Mouse (Mus musculus): ENCODE results near the gene Hivep3.

The Hivep3 gene

DNA sequence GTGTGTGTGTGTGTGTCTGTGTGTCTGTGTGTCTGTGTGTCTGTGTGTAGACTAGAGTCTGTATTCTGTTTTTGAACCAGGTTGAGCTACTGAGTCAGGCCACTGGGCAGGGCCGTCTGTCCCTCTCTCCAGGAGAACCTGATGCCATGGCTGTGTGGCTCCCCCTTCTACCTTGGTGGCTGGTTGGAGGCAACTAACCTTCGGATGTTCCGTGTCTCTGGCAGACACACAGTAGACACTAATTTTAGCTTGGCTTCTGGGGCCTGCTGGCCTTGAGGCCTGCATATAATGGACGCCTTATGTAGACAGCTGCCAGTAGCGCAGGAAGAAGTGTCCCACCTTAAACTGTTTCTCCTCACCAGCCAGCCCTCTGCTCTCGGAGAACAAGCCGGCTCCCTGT, 267.3 kb downstream of the Hivep3 start:
- intact Hi-C loops (cut with DNase I), result no loop called here

DNA sequence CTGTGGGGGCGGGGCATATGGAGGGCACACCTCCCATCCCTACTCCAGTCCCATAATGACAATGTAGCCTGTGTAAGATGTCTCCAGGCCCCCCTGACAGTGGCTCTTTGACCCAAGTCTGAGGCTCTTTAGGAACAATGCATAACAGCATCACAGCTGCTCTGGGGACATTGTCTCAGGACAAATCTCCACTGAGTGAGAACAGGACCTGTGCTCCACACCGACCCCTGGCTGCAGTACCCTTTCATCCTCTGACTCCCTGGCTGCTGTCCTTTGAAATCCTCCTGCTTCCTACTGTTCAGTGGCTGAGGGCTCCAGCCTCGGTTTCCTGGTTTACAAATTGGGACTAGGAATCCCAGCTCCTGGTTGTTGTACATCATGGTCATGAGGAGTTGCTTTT, 269.4 kb downstream of the Hivep3 start:
- intact Hi-C loops (cut with DNase I), result no loop called here

DNA sequence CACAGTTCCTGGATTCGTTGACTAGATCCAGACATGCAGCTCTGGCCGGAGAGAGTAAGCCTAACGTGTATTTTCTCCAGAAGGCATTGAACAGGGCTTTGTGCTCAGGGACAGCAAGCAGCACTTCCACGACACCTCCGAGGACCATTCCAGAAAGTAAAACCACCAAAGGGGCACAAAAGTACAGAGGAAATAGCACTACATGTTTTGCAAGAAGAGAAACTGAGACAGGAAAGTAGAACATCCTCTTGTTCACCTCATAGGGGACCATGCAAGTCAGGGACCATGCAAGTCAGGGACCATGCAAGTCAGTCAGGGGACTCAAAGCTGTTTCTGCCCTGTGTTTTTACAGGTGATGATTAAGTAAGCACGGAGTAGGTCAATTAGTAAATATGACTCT, 272.5 kb downstream of the Hivep3 start:
- intact Hi-C loops (cut with DNase I), result no loop called here

DNA sequence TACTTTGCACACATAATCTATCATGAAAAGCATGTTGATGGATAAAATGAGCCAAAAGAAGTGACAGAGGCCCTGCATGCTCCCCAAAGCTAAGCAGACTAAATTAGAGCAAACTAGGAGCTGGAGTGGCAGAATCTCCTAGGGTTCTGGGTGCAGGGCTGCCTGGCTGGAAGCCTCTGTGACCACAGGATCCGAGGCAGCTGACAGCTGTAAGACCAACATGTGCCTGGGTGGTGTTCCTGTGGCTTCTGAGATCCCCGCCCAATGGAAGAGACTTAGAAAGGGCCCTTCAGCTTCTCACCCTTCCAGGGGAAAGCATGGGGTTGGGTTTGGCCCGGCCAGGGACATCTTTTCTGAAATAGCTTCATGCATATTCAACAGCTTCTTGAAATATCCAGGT, 274.3 kb downstream of the Hivep3 start:
- intact Hi-C loops (cut with DNase I), result no loop called here

DNA sequence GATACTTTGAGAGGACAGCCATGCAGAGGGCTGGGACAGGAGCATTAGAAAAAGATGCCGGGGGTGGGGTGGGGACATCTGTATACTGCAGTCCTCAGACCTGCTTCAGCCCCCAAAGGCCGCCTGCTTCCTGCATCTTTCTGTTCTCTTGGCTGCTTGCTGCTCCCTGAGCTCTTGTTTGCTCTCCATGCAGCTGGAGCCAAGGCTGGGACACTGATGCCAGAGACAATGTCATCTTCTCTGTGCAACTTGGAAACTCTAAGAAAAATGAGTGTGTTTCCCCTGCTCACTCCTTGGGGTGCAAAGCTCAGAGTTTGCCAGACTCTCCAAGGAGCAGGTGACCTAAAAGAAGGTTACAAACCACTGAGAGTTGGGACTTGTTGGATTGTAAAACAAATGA, 275.6 kb downstream of the Hivep3 start:
- intact Hi-C loops (cut with DNase I), result no loop called here

DNA sequence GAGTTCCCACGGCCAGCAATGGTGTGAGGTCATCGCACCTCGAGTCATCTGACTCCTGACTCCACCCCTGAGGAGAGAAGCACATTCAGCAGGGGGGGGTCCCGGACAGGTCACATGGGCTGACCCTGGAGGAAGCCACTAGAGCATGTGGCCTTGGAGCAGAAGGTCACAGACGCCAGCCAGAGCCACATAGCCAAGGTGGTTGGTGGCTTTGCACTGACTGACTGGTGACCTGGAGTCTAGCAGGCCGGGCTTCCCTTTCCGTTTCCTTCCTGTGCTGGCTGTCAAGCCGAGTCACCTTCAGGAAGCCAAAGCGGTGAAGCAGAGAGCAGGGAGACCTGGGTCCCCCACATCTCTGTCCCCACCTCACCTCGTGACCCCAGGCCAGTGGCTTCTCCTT, 278.2 kb downstream of the Hivep3 start:
- intact Hi-C loops (cut with DNase I), result no loop called here

DNA sequence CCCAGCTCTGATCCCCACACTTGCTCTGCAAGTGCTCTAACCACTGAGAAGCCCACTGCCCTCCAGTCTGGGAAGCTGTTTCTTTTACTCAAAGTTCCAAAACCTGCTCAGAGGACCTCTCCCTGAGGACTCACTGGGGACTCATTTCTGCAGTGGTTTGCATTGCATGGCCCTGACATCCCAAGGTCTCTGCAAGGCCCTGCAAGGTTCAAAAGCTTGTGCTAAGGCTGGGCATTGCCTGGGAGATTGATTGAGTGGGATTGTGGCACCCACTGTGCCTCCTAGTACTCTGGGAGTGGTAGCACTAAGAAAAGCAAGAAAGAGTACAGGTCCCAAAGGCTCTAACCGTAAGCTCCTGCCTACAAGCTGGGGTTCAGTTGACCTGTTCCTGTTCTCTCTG, 279.3 kb downstream of the Hivep3 start:
- intact Hi-C loops (cut with DNase I), result no loop called here

DNA sequence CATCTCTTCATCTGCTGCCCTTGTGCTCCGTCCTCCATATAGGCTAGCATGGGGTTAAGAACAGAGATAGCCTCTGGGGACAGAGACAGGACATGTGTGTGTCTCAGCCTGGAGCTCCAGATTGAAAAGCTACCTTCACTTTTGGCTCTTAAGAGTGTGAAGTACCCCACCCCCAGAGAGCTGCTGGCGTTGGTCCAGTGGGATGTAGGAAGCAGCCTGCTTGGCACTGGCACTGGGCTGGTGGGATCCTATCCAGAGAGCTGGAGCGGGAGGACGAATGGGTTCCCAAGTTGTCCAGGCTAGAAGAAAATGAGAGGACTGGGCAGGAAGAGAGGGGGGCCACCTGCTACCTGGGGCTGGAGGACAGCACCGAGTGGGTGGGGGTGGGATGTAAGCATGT, 284.8 kb downstream of the Hivep3 start:
- intact Hi-C loops (cut with DNase I), result no loop called here

DNA sequence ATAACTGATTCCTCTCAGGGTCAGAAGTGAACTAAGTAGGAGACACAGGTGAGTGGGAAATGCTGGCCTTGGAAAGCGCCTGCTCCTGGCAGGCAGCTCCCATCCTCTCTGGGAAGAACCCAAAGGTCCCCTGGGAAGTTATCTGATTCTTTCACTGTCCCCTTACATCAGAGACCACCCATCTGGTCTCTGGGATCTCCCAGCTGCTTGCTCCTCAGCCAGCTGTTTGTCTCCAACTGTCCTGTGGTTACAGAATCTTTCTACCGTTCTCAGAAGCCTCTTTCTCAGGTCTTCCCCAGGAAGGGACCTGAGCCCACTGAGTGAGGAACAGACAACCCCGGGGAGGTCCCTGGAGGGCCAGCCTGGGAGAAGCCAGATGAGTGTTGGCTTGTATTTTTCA, 288.8 kb downstream of the Hivep3 start:
- intact Hi-C loops (cut with DNase I), result no loop called here

DNA sequence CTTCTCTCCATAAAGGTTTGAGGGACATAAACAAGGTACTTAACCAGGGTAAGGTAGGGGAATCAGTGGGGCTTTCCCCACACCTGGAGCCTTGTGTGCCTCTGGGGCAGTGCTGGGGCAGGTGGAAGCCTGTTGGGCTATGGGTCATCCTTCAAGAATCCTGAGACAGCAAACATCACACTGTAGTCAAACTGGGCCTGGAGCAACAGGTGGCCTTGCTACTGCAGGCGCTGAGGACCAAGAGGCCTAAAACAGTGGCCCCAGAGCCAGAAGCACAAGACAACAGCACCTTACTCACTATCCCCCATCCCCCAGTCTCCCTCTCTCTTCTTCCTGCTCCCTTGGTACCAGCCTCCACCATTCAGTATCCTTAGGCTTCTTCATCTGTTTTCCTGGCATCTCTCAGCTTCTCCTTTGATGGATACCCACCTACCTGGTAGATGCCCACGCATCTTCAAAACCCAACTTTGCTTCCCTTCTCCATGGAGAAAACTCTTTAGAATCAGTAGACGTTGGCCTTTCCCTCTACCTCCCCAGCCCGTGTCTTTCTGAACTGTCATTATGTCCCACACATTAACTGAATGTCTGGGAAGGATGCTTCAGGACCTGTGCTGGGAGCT, 289.7 kb downstream of the Hivep3 start:
- intact Hi-C loops (cut with DNase I), result no loop called here

DNA sequence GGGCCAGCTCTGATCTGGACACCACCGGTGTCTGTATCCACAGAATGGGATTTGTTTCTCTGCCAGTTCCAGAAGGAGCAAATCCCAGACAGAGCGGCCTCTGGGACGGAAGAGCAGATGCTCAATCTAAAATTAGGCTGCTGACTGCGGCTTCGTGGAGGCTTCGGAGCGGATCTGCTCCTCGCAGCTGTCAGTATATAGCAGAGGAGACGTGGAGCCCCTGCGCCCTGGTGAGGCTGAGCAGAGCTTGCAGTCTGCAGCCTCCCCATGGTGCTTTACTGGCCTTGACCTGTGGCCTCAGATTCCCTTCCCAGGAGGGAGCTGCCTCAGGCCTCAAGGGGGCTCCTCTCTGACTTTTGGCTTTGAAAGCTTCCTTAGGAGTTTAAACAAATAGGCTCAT, 290.5 kb downstream of the Hivep3 start:
- intact Hi-C loops (cut with DNase I), result no loop called here

DNA sequence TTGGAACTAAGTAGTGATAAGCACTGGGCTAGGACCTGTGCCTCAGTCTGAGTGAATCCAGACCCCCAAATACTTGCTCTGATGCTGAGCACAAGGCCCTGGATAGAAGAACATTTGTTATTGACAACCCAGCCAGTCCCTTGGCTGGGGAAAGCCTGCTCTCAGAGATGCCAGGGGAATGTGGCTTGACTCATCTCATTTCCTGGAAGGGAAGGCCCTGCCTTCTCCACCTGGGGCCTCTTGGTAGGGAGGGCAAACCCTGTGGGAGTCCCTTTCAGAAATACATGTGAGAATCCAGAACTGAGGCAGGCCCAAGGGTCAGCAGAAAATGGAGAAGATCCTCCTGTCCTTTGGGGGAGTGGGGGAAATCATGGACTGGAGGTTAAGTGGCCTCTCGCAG, 294.1 kb downstream of the Hivep3 start:
- intact Hi-C loops (cut with DNase I), result no loop called here

DNA sequence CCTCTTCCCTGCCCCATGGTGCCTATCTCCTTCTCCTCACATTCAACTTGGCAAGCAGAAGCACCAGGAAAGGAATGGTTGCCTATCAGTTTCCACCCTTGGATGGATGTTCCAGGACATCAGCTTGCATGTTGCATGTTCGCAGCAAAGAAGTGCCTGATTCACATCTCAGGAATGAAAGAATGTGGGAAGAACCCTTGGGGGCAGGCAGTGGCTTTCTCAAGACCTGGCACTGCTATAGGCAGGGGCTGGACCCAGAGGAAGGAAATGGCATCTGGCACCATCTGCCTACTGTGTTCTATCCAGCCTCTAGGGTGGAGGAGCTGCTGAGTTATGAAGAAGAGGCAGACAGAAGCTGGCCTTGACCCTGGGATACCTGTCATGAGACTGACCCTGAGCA, 296.4 kb downstream of the Hivep3 start:
- intact Hi-C loops (cut with DNase I), result no loop called here

DNA sequence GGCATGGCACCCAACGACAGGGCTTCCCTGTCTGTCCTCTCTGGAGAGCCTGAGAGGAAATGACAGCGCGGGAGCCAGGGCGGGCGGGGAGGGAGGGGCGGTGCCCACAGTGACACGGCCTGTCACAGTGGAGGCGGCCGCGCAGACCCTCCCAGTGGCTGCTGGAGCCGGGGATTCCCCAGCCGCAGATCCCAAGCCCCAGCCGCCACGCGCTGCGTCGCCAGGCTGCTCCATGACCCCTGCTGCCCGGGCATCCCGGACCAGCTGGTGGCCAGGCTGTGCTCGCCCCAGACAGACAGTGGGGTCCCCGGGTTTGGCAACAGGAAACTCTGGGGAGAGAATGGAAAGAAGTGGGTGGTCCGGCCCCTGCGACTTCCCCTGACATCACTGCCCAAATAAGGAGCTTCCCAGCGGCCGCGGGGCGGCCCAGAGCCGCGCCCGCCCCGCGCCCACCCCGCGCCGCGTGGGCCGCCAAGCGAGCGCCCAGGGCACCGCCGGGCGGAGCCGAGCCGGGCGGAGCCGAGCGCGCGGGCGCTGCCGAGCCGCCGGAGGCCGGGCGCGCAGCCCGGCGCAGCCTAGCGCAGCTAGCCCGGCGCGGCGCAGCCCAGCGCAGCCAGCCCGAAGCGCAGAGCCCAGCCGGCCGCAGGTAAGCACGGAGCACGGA, 298.9 kb downstream of the Hivep3 start:
- intact Hi-C loops (cut with DNase I), result no loop called here

DNA sequence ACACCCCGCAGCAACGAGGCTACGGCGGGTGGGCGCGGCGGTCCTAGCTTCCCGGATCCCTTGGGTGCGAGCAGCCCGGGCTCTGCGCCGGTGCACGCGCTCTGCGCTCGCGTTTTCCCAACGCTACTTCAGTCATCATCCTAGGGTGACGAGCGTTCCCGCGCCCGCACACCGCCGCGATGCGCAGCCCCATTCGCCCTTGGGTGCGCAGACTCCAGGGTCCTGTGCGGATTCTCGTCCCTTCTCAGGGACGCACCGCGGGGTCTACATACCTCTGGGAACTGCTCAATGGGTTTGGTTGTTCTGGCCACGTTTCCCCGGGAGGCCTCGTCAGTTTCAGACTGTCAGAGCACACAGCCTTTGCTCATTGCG, 299.4 kb downstream of the Hivep3 start:
- intact Hi-C loops (cut with DNase I), result no loop called here

DNA sequence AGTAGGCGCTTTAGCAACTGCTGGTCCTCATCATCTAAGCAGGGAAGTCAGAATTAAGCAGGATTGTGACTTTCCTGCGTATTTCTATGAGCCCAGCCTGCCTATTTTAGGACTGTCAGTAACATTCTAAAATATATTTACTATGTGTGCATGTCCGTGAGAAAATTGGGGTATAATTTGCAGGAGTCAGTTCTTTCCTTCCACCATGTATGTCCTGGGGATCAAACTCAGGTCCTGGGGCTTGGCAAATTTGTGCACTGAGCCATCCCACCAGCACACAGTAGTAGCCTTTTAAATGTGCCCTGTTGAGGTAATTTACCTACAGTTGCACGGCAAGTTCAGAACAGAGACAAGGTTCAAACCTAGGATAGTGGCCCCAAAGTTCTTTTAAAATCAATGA, 302.7 kb downstream of the Hivep3 start:
- intact Hi-C loops (cut with DNase I), result no loop called here

DNA sequence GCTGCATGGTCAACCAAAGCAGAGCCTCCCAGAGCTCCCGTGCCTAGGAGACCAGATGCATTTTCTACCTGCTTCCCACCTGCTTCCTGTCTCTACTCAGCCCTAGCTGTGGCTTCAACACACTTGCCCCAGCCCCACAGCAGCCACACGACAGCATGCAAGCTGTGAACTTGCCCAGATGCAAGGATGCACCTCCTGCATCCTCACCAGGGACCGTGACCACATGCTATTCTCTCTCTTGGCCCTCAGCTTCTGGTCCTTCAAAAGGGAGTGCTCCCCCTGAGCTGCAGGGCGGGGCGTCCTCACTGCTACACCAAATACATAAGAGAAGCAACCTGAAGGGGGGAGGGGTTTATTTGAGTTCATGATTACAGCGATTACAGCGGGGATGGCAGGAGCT, 303.4 kb downstream of the Hivep3 start:
- intact Hi-C loops (cut with DNase I), result no loop called here

DNA sequence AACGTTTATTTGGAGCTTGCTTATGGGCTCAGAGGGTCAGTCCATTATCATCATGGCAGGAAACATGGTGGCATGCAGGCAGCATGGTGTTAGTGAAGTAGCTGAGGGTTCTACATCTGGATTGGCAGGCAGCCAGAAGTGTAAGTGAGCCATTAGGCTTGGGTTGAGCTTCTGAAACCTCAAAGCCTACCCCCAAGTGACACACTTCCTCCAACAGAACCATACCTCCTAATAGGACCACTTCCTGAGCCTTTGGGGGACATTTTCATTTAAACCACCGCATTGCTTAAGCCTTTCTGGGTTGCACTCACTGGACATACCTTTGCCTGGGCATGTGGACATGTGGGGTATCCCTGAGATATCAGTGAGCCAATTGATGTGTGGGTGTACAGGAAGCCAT, 307.9 kb downstream of the Hivep3 start:
- intact Hi-C loops (cut with DNase I), result no loop called here

DNA sequence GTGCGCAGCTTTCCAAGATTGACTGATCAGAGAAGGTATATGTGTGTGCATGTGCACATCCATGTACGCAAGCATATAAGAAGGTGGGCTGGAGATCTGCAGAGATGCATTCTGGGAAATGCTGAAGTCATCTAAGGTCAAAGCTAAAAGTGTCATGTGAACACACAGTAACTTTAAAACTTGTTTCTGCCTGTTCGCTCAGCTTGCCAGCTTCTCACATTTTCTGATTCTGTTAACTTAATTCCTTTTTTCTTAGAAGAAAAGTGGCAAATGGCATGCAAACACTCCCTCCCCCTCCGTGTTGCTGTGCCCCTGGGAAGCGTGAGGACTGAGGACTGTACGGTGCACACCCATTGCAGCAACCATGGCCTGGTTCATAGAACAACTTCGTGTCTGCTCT, 308.9 kb downstream of the Hivep3 start:
- intact Hi-C loops (cut with DNase I), result no loop called here

DNA sequence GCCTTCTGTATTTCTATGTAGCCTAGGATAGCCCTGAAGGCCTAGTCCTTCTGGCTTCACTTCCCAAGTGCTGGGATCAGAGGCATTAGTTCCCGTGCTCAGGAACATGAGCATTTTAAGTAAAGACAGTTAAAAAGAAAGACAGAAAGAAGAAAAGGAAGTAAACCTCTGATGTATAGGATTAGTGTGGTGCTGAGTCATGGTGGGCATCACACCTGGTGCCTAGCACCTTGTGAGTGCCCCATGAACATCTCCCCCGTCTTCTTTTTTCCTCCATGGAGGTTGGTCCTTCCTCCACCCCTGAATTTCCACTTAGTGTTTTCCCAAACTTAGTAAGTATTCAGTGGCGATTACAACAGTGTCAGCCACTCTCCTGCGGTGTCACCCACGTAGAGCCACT, 311.0 kb downstream of the Hivep3 start:
- intact Hi-C loops (cut with DNase I), result no loop called here

DNA sequence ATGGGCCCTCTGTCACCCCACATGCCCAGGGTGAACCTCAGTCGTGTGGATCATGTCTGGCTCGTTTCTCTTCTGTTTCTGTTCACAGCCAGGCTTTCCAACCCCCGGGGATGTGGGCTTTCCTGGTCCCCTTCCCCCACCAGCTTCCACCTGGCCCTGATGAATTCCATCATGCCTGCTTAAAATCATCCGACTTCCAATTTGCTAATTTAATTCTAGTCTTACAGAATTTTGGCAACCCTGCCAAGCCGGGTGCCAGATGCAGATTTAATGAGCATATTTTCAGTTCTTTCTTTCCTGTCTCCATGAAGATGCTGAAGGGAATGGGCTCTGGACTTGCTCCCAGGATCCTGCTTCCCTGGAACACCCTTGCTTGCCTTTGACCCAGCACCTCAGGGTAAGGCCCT, 311.6 kb downstream of the Hivep3 start:
- intact Hi-C loops (cut with DNase I), result no loop called here

DNA sequence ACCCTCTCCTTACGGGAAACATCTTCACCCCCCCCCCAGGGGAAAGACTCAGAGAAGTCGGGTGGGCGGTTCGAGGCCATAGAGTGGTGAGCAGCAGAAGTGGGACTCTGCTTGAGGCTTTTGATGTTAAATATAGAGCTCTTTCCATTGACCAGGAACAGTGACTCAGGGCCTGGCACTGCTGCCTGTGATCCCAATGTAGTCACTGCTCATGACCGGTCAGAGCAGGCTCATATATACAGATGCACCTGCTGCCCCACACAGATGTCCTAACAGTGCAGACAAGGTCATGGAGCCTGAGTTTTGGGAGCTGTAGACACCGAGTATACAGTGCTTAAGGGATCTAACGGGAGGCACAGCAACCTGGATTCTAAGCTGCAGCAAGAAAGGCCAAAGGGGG, 312.3 kb downstream of the Hivep3 start:
- intact Hi-C loops (cut with DNase I), result no loop called here

DNA sequence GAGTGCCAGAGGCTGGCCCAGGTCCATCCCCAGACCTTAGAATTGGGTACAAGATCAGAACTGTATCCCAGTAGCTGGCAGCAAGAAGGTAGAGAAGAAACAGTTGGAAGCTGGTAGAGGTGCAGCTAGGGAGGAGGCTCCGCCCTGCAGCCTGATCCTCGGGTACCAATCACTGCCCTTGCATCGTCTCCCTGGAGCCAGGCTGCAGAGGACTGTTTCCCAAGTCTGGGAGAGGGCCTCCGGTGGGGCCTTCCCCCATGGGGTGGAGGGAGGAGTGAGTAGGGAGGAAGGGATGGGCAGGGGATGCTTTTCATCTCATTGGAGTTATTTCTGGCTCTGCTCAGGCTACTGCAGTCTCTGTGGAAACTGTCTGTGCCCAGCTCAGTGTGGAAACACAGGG, 313.5 kb downstream of the Hivep3 start:
- intact Hi-C loops (cut with DNase I), result no loop called here

DNA sequence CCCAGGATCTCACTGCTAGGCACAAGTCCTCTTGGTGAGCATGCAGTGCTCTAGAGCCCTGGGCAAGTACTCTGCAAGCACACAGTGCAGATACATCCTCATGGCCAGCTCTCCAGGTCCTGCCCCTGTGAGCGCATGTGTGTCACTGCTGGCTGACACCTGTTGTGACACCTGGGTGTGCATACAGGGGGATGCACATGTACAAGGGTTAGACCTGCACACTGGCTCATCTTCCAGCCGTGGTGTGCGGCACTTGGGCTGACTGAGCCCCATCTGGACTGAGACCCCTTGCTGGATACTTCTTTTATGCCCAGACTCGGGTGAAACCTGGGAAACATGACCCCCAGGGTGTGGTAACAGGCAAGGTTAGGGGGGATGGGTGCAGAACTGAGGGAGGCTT, 314.7 kb downstream of the Hivep3 start:
- intact Hi-C loops (cut with DNase I), result no loop called here
